Mouse (Mus musculus) heart, embryonic 14.5 days (tissue): ENCODE results near the gene Tmem215. TPM values are rescaled to one million over a fixed set of nuclear protein-coding genes. Genes with fewer than 3 reads are reported as not detected.

Experiments
- ATAC-seq: fragments of 200-750 bp; cut with Nextera tagmentation; 2 replicates; pipeline ENCODE4 v1.8.0; 2017; ENCODE audit warnings: low read depth, moderate TSS enrichment; ENCODE audit not compliant: insufficient number of reproducible peaks, insufficient read depth, low FRiP score
- H3K27ac ChIP-seq, 2 experiments: fragments of 200-500 bp in 1 of 2; fragments of 300-500 bp in 1 of 2; sonication (generic) in 1 of 2; replicated peaks in 1 of 2; 2 replicates each; pipeline ENCODE4 v1.5.1; 2012 to 2014; ENCODE audit warnings: low read depth in 2 of 2, low read length in 2 of 2, control low read depth in 1 of 2, mild to moderate bottlenecking in 1 of 2, mixed read lengths in 1 of 2; ENCODE audit not compliant: control insufficient read depth in 1 of 2, insufficient read depth in 1 of 2
- H3K27me3 ChIP-seq: fragments of 300-500 bp; sonication (generic); 2 replicates; pipeline ENCODE4 v1.6.1; 2014; ENCODE audit warnings: mild to moderate bottlenecking, low read length, control low read depth; ENCODE audit not compliant: control insufficient read depth, insufficient read depth
- H3K36me3 ChIP-seq: fragments of 300-500 bp; sonication (generic); 2 replicates; pipeline ENCODE4 v1.6.1; 2014; ENCODE audit warnings: mild to moderate bottlenecking, control low read depth, low read length, mixed read lengths; ENCODE audit not compliant: control insufficient read depth, insufficient read depth
- H3K4me1 ChIP-seq, 2 experiments: fragments of 200-500 bp in 1 of 2; fragments of 300-500 bp in 1 of 2; sonication (generic) in 1 of 2; 2 replicates each; pipeline ENCODE4 v1.6.1; 2012 to 2014; ENCODE audit warnings: low read length in 2 of 2, control low read depth in 1 of 2, mixed read lengths in 1 of 2; ENCODE audit not compliant: control insufficient read depth in 2 of 2, insufficient read depth in 2 of 2
- H3K4me2 ChIP-seq: fragments of 300-500 bp; sonication (generic); 2 replicates; pipeline ENCODE4 v1.6.1; 2014; ENCODE audit warnings: mild to moderate bottlenecking, low read length
- H3K4me3 ChIP-seq, 2 experiments: fragments of 200-500 bp in 1 of 2; fragments of 300-500 bp in 1 of 2; sonication (generic) in 1 of 2; 2 replicates each; pipeline ENCODE4 v1.5.1; 2012 to 2014; ENCODE audit warnings: low read length in 2 of 2, mild to moderate bottlenecking in 2 of 2, control low read depth in 1 of 2, low read depth in 1 of 2, moderate library complexity in 1 of 2; ENCODE audit not compliant: control insufficient read depth in 1 of 2, insufficient read depth in 1 of 2
- H3K9ac ChIP-seq: fragments of 300-500 bp; sonication (generic); 2 replicates; pipeline ENCODE4 v1.6.1; 2014; ENCODE audit warnings: mild to moderate bottlenecking, low read length
- H3K9me3 ChIP-seq: fragments of 300-500 bp; sonication (generic); 2 replicates; pipeline ENCODE4 v1.6.1; 2016; ENCODE audit warnings: low read length, control low read depth; ENCODE audit not compliant: control insufficient read depth
- WGBS: fragments of 180-500 bp; shearing (Covaris S2); extraction: QIAGEN DNeasy Blood & Tissue Kit; methylation state at CpG from one replicate; pipeline ENCODE4 v1.1.7; 2014; 5-methylcytosine and 5-hydroxymethylcytosine counted together
- polyA plus RNA-seq: library from polyadenylated mRNA; unstranded; fragments of >200 nt; fragmentation: Nextera tagmentation; extraction: Ambion mirVana; gene quantifications from 2 replicates; pipeline ENCODE4 v1.2.1, GENCODE M21; 2014

The Tmem215 gene
- polyA plus RNA-seq, 1 experiment from 2014 or later = 1.5 TPM

DNA sequence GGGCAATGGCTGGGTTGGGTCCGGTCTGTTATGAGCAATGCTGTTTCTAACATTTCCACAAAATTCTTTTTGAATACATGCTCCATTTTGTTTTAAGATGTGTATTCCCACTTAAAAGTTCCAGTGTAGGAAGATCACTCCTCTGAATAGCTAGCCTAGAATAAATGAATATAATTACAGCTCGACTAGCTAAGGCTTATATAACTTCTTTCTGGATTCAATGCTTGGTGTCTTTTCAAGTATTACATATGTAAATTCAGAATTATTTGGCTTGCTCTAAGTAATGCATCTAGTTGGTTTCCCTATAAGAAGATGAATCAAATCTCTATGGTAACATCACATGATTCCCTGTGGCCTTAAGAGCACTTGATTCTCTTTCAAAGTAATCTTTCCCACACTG is 41.3 kb downstream of the Tmem215 start:
- ATAC-seq = no peak
- H3K9ac ChIP-seq = no peak overlapping the region

DNA sequence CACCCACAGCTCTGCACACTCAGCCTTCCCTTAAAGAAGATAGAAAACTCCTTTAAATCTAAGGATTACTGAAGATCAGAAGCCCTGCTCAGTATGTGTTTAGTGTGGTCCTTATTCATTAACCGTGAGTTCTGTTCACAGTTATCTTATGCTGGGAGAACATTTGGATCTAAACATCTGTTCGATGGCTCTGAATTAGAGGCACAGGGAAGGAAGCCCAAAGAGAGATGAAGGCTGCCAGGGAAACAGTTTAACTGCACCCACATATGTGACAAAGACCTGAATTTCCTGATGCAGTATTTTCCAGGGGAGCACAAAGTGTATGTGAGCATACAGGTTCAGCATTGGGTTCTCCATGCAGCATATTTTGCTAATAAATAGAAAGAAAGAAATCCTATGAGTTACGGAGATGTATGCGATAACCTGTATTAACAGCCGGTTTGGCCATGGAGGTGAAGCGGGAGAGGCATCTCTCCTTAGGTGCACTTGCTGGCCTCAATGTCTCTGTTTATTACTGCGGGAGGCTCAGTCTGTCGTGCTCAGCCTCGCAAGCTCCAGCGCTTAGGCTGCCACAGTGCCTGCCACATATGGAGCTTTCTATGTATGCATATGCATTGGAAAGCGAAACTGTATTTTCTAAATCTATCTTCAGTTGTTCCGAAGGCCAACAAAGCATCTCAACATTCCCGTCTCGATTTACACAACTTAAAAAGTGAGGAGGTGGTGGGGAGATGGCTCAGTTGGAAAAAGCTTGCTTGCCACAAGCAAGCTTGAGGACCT is 46.8 kb downstream of the Tmem215 start:
- Histone ChIP-seq H3K9me3 (peaks cover 5% of the 10 kb centered on the region; the same call in 1 of the 2 replicates), H3K4me1 (no peaks in the 10 kb centered on the region), H3K36me3 (no peaks in the 10 kb centered on the region), H3K4me3 (no peak overlapping the region), H3K4me2 (no peak overlapping the region), H3K27ac (no peak overlapping the region), H3K27me3 (no peaks in the 10 kb centered on the region), H3K9ac (no peak overlapping the region)
- ATAC-seq = no peak
- WGBS = 88% methylated on average over 14 of the region's 14 CpGs

More for the DNA sequence above, 41.3 kb downstream of the Tmem215 start:
- Histone ChIP-seq H3K4me1 (no peaks in the 10 kb centered on the region), H3K27ac (no peak overlapping the region), H3K27me3 (no peaks in the 10 kb centered on the region), H3K9me3 (no peaks in the 10 kb centered on the region), H3K4me2 (no peak overlapping the region), H3K36me3 (no peaks in the 10 kb centered on the region), H3K4me3 (no peak overlapping the region)
- 79% methylated on average over 2 of the region's 2 CpGs for WGBS

Other genes with a start within 250 kb of the Tmem215 start
- gene Ddx58, start 232.4 kb upstream of the Tmem215 start, polyA plus RNA-seq = 10.4 and 10.8 TPM in 2 replicates
- gene Smim27, start 202.6 kb upstream of the Tmem215 start, polyA plus RNA-seq = 39.3 and 47.1 TPM in 2 replicates
- 28.3 and 30.2 TPM in 2 replicates for gene Topors, start 202.3 kb upstream of the Tmem215 start, polyA plus RNA-seq
- gene Ndufb6, start 192.8 kb upstream of the Tmem215 start, polyA plus RNA-seq = 574 and 582 TPM in 2 replicates
- 25.1 and 29.0 TPM in 2 replicates for gene Aptx, start 231.0 kb downstream of the Tmem215 start, polyA plus RNA-seq
- gene Dnaja1, start 250.0 kb downstream of the Tmem215 start, polyA plus RNA-seq = 218 and 239 TPM in 2 replicates